Mouse (Mus musculus) macrophage (primary cell): ENCODE results near the gene Nudt19. TPM values are rescaled to one million over a fixed set of nuclear protein-coding genes. Genes with fewer than 3 reads are reported as not detected.

ENCODE experiments used
- H3K27ac ChIP-seq: fragments of 350-480 bp; formaldehyde crosslinking; 2 replicates; pipeline ENCODE4 v1.9.0; 2021
- H3K36me3 ChIP-seq: fragments of 350-480 bp; formaldehyde crosslinking; 2 replicates; pipeline ENCODE4 v1.9.0; 2021; ENCODE audit errors: inconsistent target
- H3K4me3 ChIP-seq: fragments of 350-480 bp; formaldehyde crosslinking; 2 replicates; pipeline ENCODE4 v1.9.0; 2021; ENCODE audit errors: inconsistent target
- H3K79me2 ChIP-seq: fragments of 350-480 bp; formaldehyde crosslinking; 2 replicates; pipeline ENCODE4 v1.9.0; 2021; ENCODE audit errors: inconsistent target
- WGBS: methylation state at CpG from one replicate; pipeline ENCODE4 v1.1.7; 2026; ENCODE audit warnings: inconsistent platforms; ENCODE audit not compliant: missing documents; 5-methylcytosine and 5-hydroxymethylcytosine counted together
- polyA plus RNA-seq: library from polyadenylated mRNA; stranded (reverse); fragments of 250-400 nt; gene quantifications from 3 replicates; pipeline ENCODE4 v1.2.4, GENCODE M21; 2018; ENCODE audit warnings: inconsistent platforms
- total RNA-seq, 78 experiments: library from RNA; depleted of rRNA; stranded (reverse); fragments of 250-400 nt; gene quantifications; 1 replicate in 9 of 78; 2 replicates in 24 of 78; 3 replicates in 43 of 78; 4 replicates in 2 of 78; pipeline ENCODE4 v1.2.4; 2018; ENCODE audit warnings: inconsistent platforms in 56 of 78

Gene Nudt19
- 10 to 100 TPM in 1 of 26 experiments, 1 to 10 TPM in 22, under 1 TPM in 2, not detected in 1; 0.58 to 12.2 (median 2.8) TPM for total RNA-seq (2018; cell fraction: chromatin; rRNA removed)
- total RNA-seq (2018; cell fraction: cytosol; rRNA removed) = 10 to 100 TPM; 13.2 to 34.3 (median 26.8) TPM
- total RNA-seq (2018; cell fraction: nucleus; rRNA removed) = 10 to 100 TPM in 5 of 26 experiments, 1 to 10 TPM in 21; 2.8 to 15.9 (median 7.0) TPM
- polyA plus RNA-seq = 23.5 to 38.0 TPM (median 30.5 TPM) in 3 replicates

DNA sequence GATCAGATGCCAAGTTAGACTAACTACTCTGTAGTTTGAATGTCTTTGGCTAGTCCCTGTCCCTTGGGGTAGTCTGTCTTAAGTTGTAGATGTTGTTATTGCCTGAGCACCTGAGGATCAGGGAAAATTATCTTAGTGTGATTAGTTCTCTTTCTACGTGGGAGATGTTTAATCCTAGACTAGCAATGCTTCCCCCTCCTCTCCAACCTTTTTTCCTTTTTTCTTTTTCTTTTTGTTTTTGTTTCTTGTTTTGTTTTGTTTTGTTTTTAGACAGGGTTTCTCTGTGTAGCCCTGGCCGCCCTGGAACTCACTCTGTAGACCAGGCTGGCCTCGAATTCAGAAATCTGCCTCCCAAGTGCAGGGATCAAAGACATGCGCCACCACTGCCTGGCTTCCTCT is at the start of gene Nudt19:
Nudt19 (minus strand) TSS at position 100 of the 399 bp plus-strand sequence.
- no peaks in the 10 kb centered on the region for H3K79me2 ChIP-seq
- peaks cover under 1% of the 10 kb centered on the region; the same call in 1 of the 2 replicates for H3K36me3 ChIP-seq
- WGBS = 91% methylated on average over 4 of the region's 4 CpGs
- H3K27ac ChIP-seq = no peak within 1 kb of the TSS
- H3K4me3 ChIP-seq = peak within 1 kb of the TSS; percentile 52

DNA sequence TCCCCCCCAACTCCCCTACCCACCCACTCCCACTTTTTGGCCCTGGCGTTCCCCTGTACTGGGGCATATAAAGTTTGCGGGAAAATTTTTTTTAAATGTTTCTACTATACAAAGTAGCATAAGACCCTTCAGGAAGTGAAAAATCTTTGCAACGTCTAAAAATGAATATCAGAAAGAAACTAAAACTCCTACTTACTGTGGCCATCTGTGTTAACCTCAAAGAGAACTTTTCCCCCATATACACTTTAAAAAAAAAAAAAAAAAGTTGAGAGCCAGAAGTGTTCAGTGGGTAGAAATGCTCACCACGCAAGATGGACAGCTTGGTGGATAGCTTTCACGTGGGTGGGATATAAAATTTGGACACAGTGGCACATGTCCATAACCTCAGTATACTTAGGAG is 46.7 kb upstream of the Nudt19 start:
- H3K36me3 ChIP-seq = peaks cover 21% of the 10 kb centered on the region; the same call in 1 of the 2 replicates
- 82% methylated on average over 3 of the region's 5 CpGs for WGBS

DNA sequence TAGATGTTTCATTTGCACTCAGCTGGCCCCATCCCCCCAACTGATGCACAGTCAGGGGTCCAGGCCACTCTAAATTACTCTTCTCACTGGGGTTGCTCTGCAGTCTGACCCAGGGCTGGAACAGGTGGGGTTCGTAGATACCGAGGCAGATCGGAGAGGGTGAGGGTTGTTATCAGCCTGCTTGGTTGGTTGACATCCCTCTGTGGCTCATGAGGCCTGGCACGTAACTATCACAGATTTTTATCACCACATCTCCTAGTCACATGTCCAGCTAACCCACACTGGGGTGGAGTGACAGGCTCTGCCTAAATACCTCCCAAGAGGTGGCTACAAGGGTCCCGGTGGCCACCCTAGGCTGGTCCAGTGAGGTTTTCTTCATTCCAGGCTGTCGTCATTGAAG is 45.0 kb upstream of the Nudt19 start:
- peaks cover 13% of the 10 kb centered on the region; the same call in 1 of the 2 replicates for H3K36me3 ChIP-seq
- H3K79me2 ChIP-seq = no peaks in the 10 kb centered on the region
- WGBS = 97% methylated on average over 6 of the region's 6 CpGs
- H3K27ac ChIP-seq = no peak overlapping the region
- H3K4me3 ChIP-seq = no peak overlapping the region

More for the DNA sequence above, 46.7 kb upstream of the Nudt19 start:
- Histone ChIP-seq H3K4me3 (no peak overlapping the region), H3K79me2 (no peaks in the 10 kb centered on the region), H3K27ac (no peak overlapping the region)

DNA sequence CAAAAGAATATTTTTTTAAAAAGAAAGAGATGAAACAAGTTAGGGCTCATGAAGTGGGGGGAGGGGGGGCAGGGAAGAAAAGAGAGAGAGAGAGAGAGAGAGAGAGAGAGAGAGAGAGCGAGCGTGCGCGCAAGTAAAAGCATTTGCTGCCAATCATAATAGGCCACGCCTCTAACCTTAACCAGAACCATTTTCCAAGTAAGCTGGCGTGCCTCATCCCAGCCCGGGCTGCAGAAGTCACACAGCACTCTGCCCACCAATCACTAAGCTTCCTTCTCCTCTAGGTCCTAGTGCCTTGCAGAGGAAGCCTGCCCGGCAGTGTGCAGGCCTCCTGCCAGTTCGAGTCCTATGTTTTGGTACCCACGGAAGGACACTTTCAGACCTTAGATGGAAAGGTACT is 43.9 kb upstream of the Nudt19 start:
- H3K79me2 ChIP-seq = no peaks in the 10 kb centered on the region
- H3K4me3 ChIP-seq = no peak overlapping the region
- H3K27ac ChIP-seq = no peak overlapping the region
- peaks cover 18% of the 10 kb centered on the region; the same call in 1 of the 2 replicates for H3K36me3 ChIP-seq
- WGBS = 96% methylated on average over 8 of the region's 10 CpGs

GRCm38 (mm10) chr7:35599492-35599891 is 43.4 kb upstream of the Nudt19 start:
- Histone ChIP-seq H3K79me2 (no peaks in the 10 kb centered on the region), H3K27ac (no peak overlapping the region), H3K36me3 (peaks cover 18% of the 10 kb centered on the region; the same call in 1 of the 2 replicates), H3K4me3 (no peak overlapping the region)
- WGBS = 98% methylated on average over 6 of the region's 9 CpGs

GRCm38 (mm10) chr7:35594311-35594710 is 38.2 kb upstream of the Nudt19 start:
- 90% methylated on average over 4 of the region's 5 CpGs for WGBS
- H3K36me3 ChIP-seq = peaks cover 25% of the 10 kb centered on the region; the same call in 1 of the 2 replicates
- H3K27ac ChIP-seq = no peak overlapping the region
- no peaks in the 10 kb centered on the region; the same call in 1 of the 2 replicates for H3K79me2 ChIP-seq
- no peak overlapping the region for H3K4me3 ChIP-seq

GRCm38 (mm10) chr7:35590731-35591191 is 34.7 kb upstream of the Nudt19 start:
- Histone ChIP-seq H3K36me3 (peaks cover 20% of the 10 kb centered on the region; the same call in 1 of the 2 replicates), H3K79me2 (peaks cover 16% of the 10 kb centered on the region; the same call in 1 of the 2 replicates)
- 94% methylated on average over 10 of the region's 10 CpGs for WGBS

GRCm38 (mm10) chr7:35589485-35589884 is 33.4 kb upstream of the Nudt19 start:
- WGBS = 70% methylated on average over 5 of the region's 7 CpGs
- no peak overlapping the region for H3K27ac ChIP-seq

More at GRCm38 (mm10) chr7:35590731-35591191, 34.7 kb upstream of the Nudt19 start:
- Histone ChIP-seq H3K27ac (no peak overlapping the region), H3K4me3 (no peak overlapping the region)

DNA sequence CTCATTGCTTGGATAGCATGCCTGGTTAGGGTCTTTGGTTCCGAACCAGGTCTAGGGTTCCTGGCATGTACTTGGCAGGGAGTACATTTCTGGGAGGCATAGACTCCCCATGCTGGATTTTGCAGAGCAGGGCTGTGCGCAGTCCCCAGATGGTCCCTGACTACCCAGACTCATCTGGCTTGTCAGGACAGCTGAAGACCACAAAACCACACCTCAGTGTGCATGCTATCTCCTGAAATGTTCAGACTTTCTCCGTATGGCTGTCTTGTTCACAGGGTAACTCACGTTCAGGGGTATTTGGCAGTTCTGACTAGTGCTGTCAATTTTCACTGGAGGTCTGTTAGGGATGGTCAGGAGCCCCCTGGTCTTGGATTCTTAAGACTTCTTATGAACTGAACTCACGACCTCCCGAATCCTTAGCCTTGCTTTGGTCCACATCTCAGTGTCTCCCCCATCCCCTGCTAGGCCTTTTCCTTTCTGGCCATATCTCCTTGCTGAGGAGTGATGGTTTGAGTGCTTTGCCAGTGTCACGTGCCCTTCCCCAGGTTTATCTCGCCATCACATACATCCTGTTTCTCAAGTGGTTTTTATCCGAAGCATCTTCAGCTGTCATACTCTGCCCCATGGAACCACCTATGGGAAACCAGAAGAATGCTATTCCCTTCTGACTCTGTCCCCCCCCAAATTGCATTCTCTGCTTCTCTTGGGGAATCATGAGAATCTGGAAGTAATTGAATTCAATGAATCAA is 32.8 kb upstream of the Nudt19 start:
- peaks cover 18% of the 10 kb centered on the region; the same call in 1 of the 2 replicates for H3K36me3 ChIP-seq
- no peak overlapping the region for H3K4me3 ChIP-seq
- 37% methylated on average over 9 of the region's 9 CpGs for WGBS
- H3K79me2 ChIP-seq = peaks cover 16% of the 10 kb centered on the region; the same call in 1 of the 2 replicates
- H3K27ac ChIP-seq = no peak overlapping the region

More at GRCm38 (mm10) chr7:35589485-35589884, 33.4 kb upstream of the Nudt19 start:
- Histone ChIP-seq H3K4me3 (no peak overlapping the region), H3K36me3 (peaks cover 18% of the 10 kb centered on the region; the same call in 1 of the 2 replicates), H3K79me2 (peaks cover 16% of the 10 kb centered on the region; the same call in 1 of the 2 replicates)

- no peak overlapping the region for H3K27ac ChIP-seq
- peaks cover 11% of the 10 kb centered on the region; the same call in 1 of the 2 replicates for H3K36me3 ChIP-seq
- H3K4me3 ChIP-seq = no peak overlapping the region
- WGBS = 95% methylated on average over 4 of the region's 5 CpGs
- H3K79me2 ChIP-seq = peaks cover 16% of the 10 kb centered on the region; the same call in 1 of the 2 replicates
These were observed 31.6 kb upstream of the Nudt19 start for GRCm38 (mm10) chr7:35587728-35588127.

GRCm38 (mm10) chr7:35586906-35587445 is 30.9 kb upstream of the Nudt19 start:
- peaks cover 4% of the 10 kb centered on the region; the same call in 1 of the 2 replicates for H3K36me3 ChIP-seq
- H3K27ac ChIP-seq = no peak overlapping the region
- 51% methylated on average over 15 of the region's 15 CpGs for WGBS
- H3K79me2 ChIP-seq = peaks cover 16% of the 10 kb centered on the region; the same call in 1 of the 2 replicates
- peak overlapping the region; percentile 70 for H3K4me3 ChIP-seq

DNA sequence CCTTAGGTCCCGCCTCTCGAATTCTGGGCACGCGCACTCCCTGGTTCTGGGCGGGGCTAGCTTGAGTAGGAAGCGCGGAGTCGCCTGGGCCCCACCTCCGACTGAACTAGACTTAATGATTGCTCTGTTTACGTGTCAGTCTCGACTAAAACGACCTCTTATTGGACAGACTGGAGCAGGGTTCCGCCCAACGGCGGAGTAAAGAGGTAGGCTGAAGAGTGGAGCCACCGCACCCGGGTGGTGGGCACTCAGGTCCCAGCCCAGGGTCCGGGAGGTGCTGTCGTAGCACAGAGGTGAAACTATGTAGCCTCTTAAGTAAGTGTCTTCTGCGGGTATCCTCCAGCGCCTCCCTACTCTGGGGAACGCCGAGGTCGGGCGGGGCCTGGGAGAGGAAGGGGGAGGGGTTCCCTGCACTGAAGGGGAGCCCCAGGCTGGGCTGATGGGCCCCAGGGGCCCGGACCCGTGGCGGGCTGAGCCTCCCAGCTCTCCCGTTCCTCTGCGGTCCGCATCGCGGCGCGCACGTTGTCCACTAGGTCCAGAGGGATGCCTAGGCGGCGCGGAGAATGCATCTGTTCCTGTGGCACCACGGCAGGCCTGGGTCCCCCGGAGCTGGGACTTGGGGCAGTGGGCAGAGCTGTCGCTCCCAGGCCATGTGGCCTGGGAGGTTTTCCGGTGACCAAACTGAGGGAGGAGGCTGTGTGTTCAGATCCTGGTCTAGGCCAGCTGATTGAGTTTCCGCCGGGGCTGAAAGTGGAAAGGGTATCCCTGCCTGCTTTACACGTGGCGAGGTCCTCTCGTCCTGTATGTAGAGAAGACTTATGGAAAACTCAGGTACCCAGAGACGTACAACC is 30.2 kb upstream of the Nudt19 start, which contains the start of gene Ankrd27:
Ankrd27 (plus strand) TSS at position 190 of the 851 bp plus-strand sequence.
- peaks cover 16% of the 10 kb centered on the region; the same call in 1 of the 2 replicates for H3K79me2 ChIP-seq
- 1% methylated on average over 49 of the region's 49 CpGs for WGBS
- H3K36me3 ChIP-seq = no peaks in the 10 kb centered on the region
- 0 out of 2 replicates have a peak within 1 kb of the TSS, but pooled peaks have one; percentile 28 for H3K27ac ChIP-seq
- peak within 1 kb of the TSS; percentile 70 for H3K4me3 ChIP-seq

DNA sequence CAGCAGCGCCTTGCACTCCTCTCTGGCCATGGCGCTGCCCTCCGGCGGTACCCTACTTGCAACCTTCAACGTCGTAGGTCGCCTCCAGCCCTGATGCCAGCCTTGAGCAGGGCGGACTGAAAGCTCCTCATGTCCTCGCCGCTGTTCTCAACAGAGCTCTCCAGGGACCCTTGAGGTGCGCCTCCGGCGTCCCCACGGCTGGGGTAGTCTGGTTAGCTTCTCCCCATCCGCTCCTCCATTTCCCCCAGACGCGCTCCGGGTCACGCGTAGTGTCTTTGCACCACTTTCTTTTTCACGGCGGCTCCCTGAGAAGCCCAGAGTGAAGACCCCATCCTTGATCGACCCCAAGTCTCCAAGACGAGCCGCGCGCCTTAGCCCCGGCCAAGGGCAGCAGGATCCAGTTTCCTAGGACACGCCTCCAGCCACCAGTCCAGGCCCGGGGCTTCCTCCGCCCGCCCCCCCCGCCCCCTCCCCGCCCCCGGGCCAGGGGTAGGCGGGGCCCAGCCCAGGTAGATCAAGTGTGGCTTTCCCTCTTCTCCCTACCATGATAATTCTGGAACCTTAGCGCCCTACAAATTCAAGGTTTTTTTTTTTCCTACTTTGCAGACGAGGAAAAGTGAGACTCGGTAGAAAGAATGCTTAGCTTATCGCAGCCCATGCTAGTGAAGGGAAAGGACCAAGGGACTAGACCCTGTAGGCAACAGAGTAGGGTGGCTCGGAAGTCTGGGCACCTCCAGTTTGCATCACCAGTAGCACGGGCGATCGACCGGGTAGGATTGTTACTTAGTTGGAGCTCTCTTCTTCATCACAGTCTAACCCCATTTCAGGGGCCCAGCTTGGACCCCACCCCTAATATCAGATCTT is 29.3 kb upstream of the Nudt19 start, which contains the start of gene Rgs9bp:
Rgs9bp (minus strand) TSS at position 392 of the 864 bp plus-strand sequence.
- 2% methylated on average over 42 of the region's 45 CpGs for WGBS
- peak within 1 kb of the TSS; percentile 70 for H3K4me3 ChIP-seq
- H3K36me3 ChIP-seq = no peaks in the 10 kb centered on the region
- peaks cover 16% of the 10 kb centered on the region; the same call in 1 of the 2 replicates for H3K79me2 ChIP-seq
- 0 out of 2 replicates have a peak within 1 kb of the TSS, but pooled peaks have one; percentile 28 for H3K27ac ChIP-seq
